Mouse (Mus musculus) kidney, postnatal 0 days (tissue): ENCODE results near the gene Mrrf. TPM values are rescaled to one million over a fixed set of nuclear protein-coding genes. Genes with fewer than 3 reads are reported as not detected.

Experiments
- ATAC-seq: fragments of 200-750 bp; cut with Nextera tagmentation; replicated peaks from 2 replicates; pipeline ENCODE4 v1.8.0; 2017; ENCODE audit warnings: low read depth, moderate number of reproducible peaks, moderate TSS enrichment, moderate library complexity; ENCODE audit not compliant: low FRiP score
- DNase-seq: peaks from one replicate; pipeline ENCODE4 v3.0.0-alpha.2; 2016; ENCODE audit warnings: low spot score
- H3K27ac ChIP-seq: fragments of 300-500 bp; sonication (generic); 2 replicates; pipeline ENCODE4 v1.5.1; 2014; ENCODE audit warnings: mild to moderate bottlenecking
- H3K27me3 ChIP-seq: fragments of 300-500 bp; sonication (generic); 2 replicates; pipeline ENCODE4 v1.6.1; 2014; ENCODE audit warnings: low read length, mixed read lengths; ENCODE audit not compliant: insufficient read depth
- H3K36me3 ChIP-seq: fragments of 300-500 bp; sonication (generic); 2 replicates; pipeline ENCODE4 v1.6.1; 2014; ENCODE audit warnings: low read length, mixed read lengths; ENCODE audit not compliant: insufficient read depth
- H3K4me1 ChIP-seq: fragments of 300-500 bp; sonication (generic); replicated peaks from 2 replicates; pipeline ENCODE4 v1.6.1; 2014; ENCODE audit warnings: antibody characterized with exemption, low read length, mixed read lengths; ENCODE audit not compliant: insufficient read depth
- H3K4me2 ChIP-seq: fragments of 300-500 bp; sonication (generic); 2 replicates; pipeline ENCODE4 v1.6.1; 2014; ENCODE audit warnings: mild to moderate bottlenecking, low read length, moderate library complexity, mixed read lengths
- H3K4me3 ChIP-seq: fragments of 300-500 bp; sonication (generic); replicated peaks from 2 replicates; pipeline ENCODE4 v1.5.1; 2014; ENCODE audit warnings: low read depth, low read length
- H3K9ac ChIP-seq: fragments of 300-500 bp; sonication (generic); 2 replicates; pipeline ENCODE4 v1.6.1; 2014; ENCODE audit warnings: low read depth, low read length
- H3K9me3 ChIP-seq: fragments of 300-500 bp; sonication (generic); replicated peaks from 2 replicates; pipeline ENCODE4 v1.6.1; 2016; ENCODE audit warnings: low read length, inconsistent platforms, mixed read lengths
- CTCF ChIP-seq: IDR thresholded peaks from 2 replicates; pipeline ENCODE4 v1.5.1; 2016; ENCODE audit warnings: antibody characterized with exemption, low read depth, mild to moderate bottlenecking, moderate library complexity
- WGBS: fragments of 180-500 bp; shearing (Covaris S2); extraction: QIAGEN DNeasy Blood & Tissue Kit; methylation state at CpG from one replicate; pipeline ENCODE4 v1.1.7; 2014; 5-methylcytosine and 5-hydroxymethylcytosine counted together
- polyA plus RNA-seq: library from polyadenylated mRNA; unstranded; fragments of >200 nt; fragmentation: Nextera tagmentation; extraction: Ambion mirVana; gene quantifications from 2 replicates; pipeline ENCODE4 v1.2.1, GENCODE M21; 2015

Mrrf gene
- polyA plus RNA-seq, 1 experiment from 2014 or later = 25.4 TPM

DNA sequence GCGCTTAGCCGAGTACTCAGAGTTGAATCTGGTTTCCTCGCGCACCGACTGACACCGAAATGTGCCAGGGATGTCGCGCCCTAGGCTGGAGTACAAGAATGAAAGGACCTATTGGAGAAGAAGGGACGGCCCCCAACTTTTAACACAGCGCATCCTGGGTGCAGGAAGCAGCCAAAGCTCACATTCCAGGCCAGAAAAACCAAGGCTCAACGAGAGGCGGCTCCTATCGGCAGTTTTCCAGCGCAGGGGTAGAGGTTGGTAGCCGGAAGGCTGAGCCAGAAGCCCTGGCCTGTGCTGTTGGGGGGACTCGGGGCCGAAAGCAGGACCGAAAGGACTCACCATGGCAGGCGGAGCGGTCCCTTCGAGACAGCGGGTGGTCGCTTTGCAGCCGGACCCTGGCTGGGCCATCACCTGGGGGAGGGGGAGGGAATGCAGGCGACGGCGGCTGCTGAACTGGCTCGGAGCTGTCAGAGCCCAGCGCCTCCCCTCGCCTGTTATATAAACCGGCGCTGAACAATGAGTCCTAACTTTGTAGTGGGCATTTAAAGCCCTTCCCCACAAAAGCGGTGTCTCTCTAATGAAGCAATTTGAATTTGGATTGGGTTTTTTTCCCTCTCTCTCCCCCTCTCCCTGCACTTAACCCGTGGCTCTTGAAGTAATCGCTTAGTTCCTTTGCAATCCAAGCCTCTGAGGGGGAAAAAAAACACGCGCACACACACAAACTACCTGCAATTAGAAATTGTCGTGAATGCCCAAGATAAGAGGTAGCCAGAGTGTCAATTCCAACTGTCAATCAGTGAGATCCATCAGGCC is 32.4 kb upstream of the Mrrf start:
- WGBS = 1% methylated on average over 38 of the region's 38 CpGs
- peaks cover 83% of the 10 kb centered on the region for H3K27me3 ChIP-seq
- H3K4me3 ChIP-seq = peak overlapping the region; percentile 47
- no peak overlapping the region for H3K9ac ChIP-seq
- H3K9me3 ChIP-seq = no peaks in the 10 kb centered on the region
- no peak overlapping the region for H3K27ac ChIP-seq
- no peaks in the 10 kb centered on the region for H3K36me3 ChIP-seq
- H3K4me1 ChIP-seq = peaks cover 9% of the 10 kb centered on the region; the same call in 1 of the 2 replicates
- TF ChIP-seq CTCF = no peak
- H3K4me2 ChIP-seq = peak overlapping the region; percentile 82
- ATAC-seq (no peak), DNase-seq (no peak)

DNA sequence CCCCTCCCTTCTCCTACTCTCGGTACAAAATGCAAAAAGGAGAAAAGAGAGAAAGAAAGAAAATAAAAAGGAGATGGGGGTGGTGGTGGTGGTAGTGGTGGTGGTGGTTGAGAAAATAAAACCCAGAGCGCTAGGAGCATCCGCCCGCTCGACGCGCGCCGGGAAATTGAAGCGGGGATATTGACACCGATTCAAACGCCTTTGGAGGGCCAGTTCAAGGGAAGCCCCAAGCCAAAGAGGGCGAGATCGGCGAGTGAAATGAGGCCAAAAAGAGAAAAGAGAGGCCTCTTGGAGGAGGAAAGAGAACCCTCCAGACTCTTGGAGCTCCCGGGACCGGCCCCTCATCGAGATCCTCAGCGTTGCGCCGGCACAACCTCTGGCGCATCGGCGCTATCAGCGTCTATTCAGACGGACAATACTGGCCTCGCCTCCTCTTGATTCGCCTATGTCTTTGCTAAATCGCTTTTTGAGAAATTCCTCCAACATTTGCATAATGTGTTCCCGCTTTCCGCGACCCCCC is 31.7 kb upstream of the Mrrf start:
- Histone ChIP-seq H3K27me3 (peaks cover 76% of the 10 kb centered on the region), H3K36me3 (no peaks in the 10 kb centered on the region), H3K9me3 (no peaks in the 10 kb centered on the region), H3K4me1 (peaks cover 9% of the 10 kb centered on the region; the same call in 1 of the 2 replicates), H3K4me3 (peak overlapping the region; percentile 47), H3K9ac (peak overlapping the region; percentile 46; the same call in 1 of the 2 replicates), H3K27ac (no peak overlapping the region), H3K4me2 (peak overlapping the region; percentile 82)
- DNase-seq = no peak
- ATAC-seq = no peak
- TF ChIP-seq CTCF = no peak
- WGBS = under 1% methylated on average over 32 of the region's 32 CpGs

DNA sequence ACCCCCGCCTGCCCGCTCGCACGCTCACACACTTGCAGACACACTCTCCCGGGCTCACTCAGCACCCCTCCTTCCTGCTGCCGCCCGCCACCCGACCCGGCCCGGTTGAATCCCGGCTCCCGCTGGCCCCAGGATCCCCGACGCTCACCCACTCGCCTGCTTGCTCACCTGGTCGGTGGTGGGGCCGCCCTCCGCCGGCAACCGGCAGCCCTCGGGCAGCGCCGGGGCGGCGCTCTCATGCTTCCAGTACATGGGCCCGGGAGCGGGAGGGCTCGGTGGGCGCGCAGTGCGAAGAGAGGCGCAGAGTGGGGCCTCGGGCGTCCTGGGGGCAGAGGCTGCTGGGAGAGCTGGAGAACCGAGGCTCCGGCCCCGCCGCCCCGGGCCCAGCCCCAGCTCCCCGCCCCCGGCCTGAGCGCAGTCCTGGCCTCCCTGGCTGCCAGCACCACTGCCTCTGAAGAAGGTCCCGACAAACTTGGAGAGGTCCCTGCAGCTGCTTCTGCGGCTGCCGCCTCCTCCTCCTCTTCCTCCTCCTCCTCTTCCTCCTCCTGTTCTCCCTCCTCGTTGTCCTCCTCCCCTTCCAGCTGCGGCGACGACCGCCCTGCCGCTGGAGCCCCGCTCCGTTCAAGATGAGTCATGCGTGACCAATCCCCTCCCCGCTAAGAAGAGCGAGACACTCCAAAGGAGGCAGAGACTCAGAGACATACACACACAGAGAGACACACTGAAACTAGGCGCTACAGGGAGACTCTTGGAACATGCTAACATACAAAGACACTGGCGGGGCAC is 31.0 kb upstream of the Mrrf start, which contains the start of gene Lhx6:
Gene Lhx6 (minus strand): TSS at position 453 of the 786 bp plus-strand sequence.
- H3K9ac ChIP-seq = peak within 1 kb of the TSS; percentile 46; the same call in 1 of the 2 replicates
- H3K27ac ChIP-seq = no peak within 1 kb of the TSS
- peak within 1 kb of the TSS; percentile 82 for H3K4me2 ChIP-seq
- no peaks in the 10 kb centered on the region for H3K36me3 ChIP-seq
- H3K4me1 ChIP-seq = peaks cover 9% of the 10 kb centered on the region; the same call in 1 of the 2 replicates
- H3K9me3 ChIP-seq = no peaks in the 10 kb centered on the region
- peaks cover 70% of the 10 kb centered on the region for H3K27me3 ChIP-seq
- TF ChIP-seq CTCF = no peak
- ATAC-seq (no peak), DNase-seq (no peak)
- 0% methylated on average over 52 of the region's 58 CpGs for WGBS
- H3K4me3 ChIP-seq = peak within 1 kb of the TSS; percentile 47

DNA sequence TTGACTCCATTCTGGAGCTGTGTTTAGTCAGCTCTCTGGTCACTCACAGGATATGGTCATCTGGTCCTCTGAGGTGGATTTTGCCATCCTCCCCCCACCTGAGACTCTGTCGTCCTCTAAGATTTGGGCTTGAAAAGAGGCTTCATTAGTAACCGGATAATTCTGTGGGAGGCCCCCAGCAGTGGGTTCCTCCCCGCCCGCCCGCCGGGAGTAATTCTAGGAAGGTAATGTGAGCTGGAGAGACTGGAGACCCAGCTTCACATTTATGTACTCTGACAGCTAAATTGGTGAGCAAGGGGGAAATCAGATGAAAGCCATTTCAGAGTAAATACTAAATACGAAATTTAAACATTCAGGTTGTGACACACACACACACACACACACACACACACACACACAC is 27.6 kb upstream of the Mrrf start:
- no peak overlapping the region for H3K4me3 ChIP-seq
- DNase-seq (peak; percentile 52), ATAC-seq (no peak)
- H3K36me3 ChIP-seq = no peaks in the 10 kb centered on the region
- no peak overlapping the region for H3K4me2 ChIP-seq
- peaks cover 42% of the 10 kb centered on the region for H3K27me3 ChIP-seq
- no peak for TF ChIP-seq CTCF
- H3K9ac ChIP-seq = no peak overlapping the region
- H3K9me3 ChIP-seq = no peaks in the 10 kb centered on the region
- H3K4me1 ChIP-seq = peaks cover 9% of the 10 kb centered on the region; the same call in 1 of the 2 replicates
- 6% methylated on average over 7 of the region's 7 CpGs for WGBS
- no peak overlapping the region for H3K27ac ChIP-seq

DNA sequence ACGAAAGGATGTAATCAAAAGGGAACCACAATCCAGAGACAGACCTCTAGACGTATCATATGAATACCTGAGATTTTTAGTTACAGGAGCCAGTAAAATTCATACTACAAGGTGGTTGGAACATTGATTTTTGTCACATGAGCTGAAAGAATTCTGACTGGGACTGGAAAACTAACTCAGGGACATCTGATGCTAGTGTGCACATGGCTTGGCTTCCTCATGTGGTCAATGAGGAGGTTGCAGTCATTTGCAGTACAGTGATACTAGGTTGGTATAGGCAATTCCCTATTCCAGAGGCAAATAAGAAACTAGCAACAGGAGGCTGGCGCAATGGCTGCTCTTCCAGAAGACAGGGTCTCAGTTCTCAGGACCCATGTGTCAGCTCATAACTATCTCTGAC is 23.6 kb upstream of the Mrrf start:
- H3K9ac ChIP-seq = no peak overlapping the region
- H3K4me1 ChIP-seq = no peaks in the 10 kb centered on the region
- 82% methylated on average over 3 of the region's 3 CpGs for WGBS
- no peak for DNase-seq
- TF ChIP-seq CTCF = peak; percentile 49; the same call in 1 of the 2 replicates
- peaks cover 10% of the 10 kb centered on the region; the same call in 1 of the 2 replicates for H3K36me3 ChIP-seq
- no peaks in the 10 kb centered on the region for H3K9me3 ChIP-seq
- no peak overlapping the region for H3K27ac ChIP-seq
- H3K27me3 ChIP-seq = peaks cover 6% of the 10 kb centered on the region
- no peak for ATAC-seq
- H3K4me2 ChIP-seq = no peak overlapping the region
- H3K4me3 ChIP-seq = no peak overlapping the region

DNA sequence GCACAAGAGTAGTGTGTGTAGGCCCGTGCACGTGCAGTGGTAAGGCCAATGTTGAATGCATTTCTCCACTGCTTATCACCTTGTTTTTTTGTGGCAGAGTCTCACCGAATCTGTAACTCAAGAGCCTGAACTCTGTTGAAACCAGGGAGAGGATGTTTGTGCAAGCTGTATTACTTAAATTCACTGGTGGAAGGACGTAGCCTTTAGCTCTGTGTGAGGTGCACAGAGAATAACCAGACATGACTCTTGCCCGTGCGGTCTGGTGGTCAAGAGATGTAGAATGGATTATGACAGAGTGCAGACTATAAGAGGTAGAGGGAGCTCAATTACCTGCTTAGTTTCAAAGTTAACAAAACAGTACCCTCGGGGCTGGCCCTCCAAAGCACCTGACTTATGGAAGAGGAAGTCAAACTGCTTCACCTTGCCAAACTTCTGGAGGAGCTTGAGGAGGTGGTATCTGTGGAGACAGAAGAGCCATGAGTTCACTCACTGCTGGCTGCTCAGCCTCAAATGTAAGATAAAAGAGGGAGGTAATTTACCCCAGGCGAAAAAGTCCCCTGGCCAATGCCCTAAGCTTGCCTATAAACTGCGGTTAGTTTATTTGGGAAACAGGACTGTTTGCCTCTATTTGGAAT is 9.3 kb upstream of the Mrrf start:
- H3K9ac ChIP-seq = no peak overlapping the region
- ATAC-seq = no peak
- TF ChIP-seq CTCF = no peak
- no peaks in the 10 kb centered on the region for H3K27me3 ChIP-seq
- no peak for DNase-seq
- H3K27ac ChIP-seq = no peak overlapping the region
- no peaks in the 10 kb centered on the region for H3K9me3 ChIP-seq
- peaks cover 60% of the 10 kb centered on the region for H3K36me3 ChIP-seq
- H3K4me2 ChIP-seq = no peak overlapping the region
- 93% methylated on average over 9 of the region's 9 CpGs for WGBS
- H3K4me3 ChIP-seq = no peak overlapping the region
- H3K4me1 ChIP-seq = no peaks in the 10 kb centered on the region
